Mouse (Mus musculus): ENCODE measurements around the gene Olfr160. TPM values are rescaled to one million over a fixed set of nuclear protein-coding genes. Genes with fewer than 3 reads are reported as not detected.

The Olfr160 gene
- polyA plus RNA-seq, 1 experiment from 2014 or later, result not detected

DNA sequence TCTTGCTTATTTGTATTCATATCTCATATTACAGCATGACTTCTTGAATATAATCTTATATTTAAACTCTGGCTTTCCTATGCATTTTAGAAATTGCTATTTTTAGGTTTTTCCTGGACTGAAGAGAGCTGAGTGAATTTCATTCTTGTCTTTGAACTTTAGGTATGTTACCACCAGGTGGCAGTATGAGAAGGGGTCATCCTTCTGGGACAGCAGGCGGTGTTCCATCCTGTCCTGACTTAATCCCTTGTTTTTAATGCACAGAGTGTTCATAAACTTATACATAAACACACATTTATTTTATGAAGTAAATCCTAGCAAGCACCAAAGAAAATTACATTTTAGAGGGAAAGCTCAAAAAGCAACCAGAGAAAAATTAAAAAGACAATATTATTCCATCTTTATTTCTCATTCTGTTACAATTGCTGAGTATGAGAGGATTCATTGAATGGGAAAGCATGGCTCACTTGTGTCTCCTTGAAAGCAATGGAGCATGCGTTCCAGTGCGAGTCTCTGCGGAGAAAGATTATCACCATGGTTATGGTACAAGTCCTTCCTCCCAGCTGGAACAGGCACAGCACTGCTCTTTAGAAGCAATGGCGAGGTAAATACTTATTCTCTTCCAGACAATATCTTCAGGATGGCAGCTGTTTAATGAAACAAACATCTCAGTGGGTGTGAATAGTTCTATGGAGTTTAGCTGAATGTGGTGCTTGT is 25.9 kb downstream of the Olfr160 start:
- DNase-seq (ENCODE audit: low spot score), result no peak
- 60% methylated on average over 5 of the region's 5 CpGs for WGBS
- no peak overlapping the region for H3K4me3 ChIP-seq (ENCODE audit: low read depth, low read length)
- no peaks in the 10 kb centered on the region for H3K4me1 ChIP-seq (replicated peaks; ENCODE audit: control insufficient read depth, insufficient read depth, low read length)
- no peaks in the 10 kb centered on the region for H3K27me3 ChIP-seq (replicated peaks; ENCODE audit: control insufficient read depth, insufficient read depth, low read length)
- no peaks in the 10 kb centered on the region for H3K9me3 ChIP-seq (ENCODE audit: control insufficient read depth, low read length)
- H3K4me2 ChIP-seq (ENCODE audit: low read length), result no peak overlapping the region
- ATAC-seq (replicated peaks; ENCODE audit: low FRiP score, low TSS enrichment, low read depth), result no peak
- no peaks in the 10 kb centered on the region for H3K36me3 ChIP-seq (ENCODE audit: control insufficient read depth, insufficient read depth, low read length)
- H3K27ac ChIP-seq (ENCODE audit: low read depth), result no peak overlapping the region
- H3K9ac ChIP-seq (ENCODE audit: low read length), result no peak overlapping the region

DNA sequence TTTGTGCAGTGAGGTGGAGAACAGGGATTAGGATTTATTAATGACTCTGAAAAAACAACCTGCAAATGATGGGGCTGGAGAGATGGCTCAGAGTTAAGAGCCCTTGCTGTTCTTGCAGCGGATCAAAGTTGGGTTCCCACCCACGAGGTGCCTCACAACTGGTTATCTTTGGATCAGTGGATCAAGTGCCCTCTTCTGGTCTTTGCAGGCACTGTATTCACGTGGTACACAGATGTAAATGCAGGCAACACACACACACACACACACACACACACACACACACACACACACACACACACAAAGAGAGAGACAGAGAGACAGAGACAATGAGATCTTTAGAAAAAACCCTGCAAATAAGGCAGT is 28.1 kb downstream of the Olfr160 start:
- 60% methylated on average over 3 of the region's 3 CpGs for WGBS
- H3K9me3 ChIP-seq (ENCODE audit: control insufficient read depth, low read length), result no peaks in the 10 kb centered on the region
- H3K27me3 ChIP-seq (replicated peaks; ENCODE audit: control insufficient read depth, insufficient read depth, low read length), result no peaks in the 10 kb centered on the region

GRCm38 (mm10) chr9:37687288-37687940 is 28.6 kb downstream of the Olfr160 start:
- ATAC-seq (replicated peaks; ENCODE audit: low FRiP score, low TSS enrichment, low read depth) (no peak), DNase-seq (ENCODE audit: low spot score) (no peak)
- no peaks in the 10 kb centered on the region for H3K9me3 ChIP-seq (ENCODE audit: control insufficient read depth, low read length)
- H3K9ac ChIP-seq (ENCODE audit: low read length), result no peak overlapping the region
- H3K27ac ChIP-seq (ENCODE audit: low read depth), result no peak overlapping the region
- H3K36me3 ChIP-seq (ENCODE audit: control insufficient read depth, insufficient read depth, low read length), result no peaks in the 10 kb centered on the region
- 81% methylated on average over 3 of the region's 3 CpGs for WGBS
- H3K27me3 ChIP-seq (replicated peaks; ENCODE audit: control insufficient read depth, insufficient read depth, low read length), result no peaks in the 10 kb centered on the region
- no peaks in the 10 kb centered on the region for H3K4me1 ChIP-seq (replicated peaks; ENCODE audit: control insufficient read depth, insufficient read depth, low read length)
- H3K4me2 ChIP-seq (ENCODE audit: low read length), result no peak overlapping the region
- no peak overlapping the region for H3K4me3 ChIP-seq (ENCODE audit: low read depth, low read length)

More for the DNA sequence above, 28.1 kb downstream of the Olfr160 start:
- H3K27ac ChIP-seq (ENCODE audit: low read depth), result no peak overlapping the region
- no peak for DNase-seq (ENCODE audit: low spot score)
- H3K4me2 ChIP-seq (ENCODE audit: low read length), result no peak overlapping the region
- no peaks in the 10 kb centered on the region for H3K4me1 ChIP-seq (replicated peaks; ENCODE audit: control insufficient read depth, insufficient read depth, low read length)
- no peaks in the 10 kb centered on the region for H3K36me3 ChIP-seq (ENCODE audit: control insufficient read depth, insufficient read depth, low read length)
- no peak overlapping the region for H3K9ac ChIP-seq (ENCODE audit: low read length)
- no peak overlapping the region for H3K4me3 ChIP-seq (ENCODE audit: low read depth, low read length)
- no peak for ATAC-seq (replicated peaks; ENCODE audit: low FRiP score, low TSS enrichment, low read depth)

DNA sequence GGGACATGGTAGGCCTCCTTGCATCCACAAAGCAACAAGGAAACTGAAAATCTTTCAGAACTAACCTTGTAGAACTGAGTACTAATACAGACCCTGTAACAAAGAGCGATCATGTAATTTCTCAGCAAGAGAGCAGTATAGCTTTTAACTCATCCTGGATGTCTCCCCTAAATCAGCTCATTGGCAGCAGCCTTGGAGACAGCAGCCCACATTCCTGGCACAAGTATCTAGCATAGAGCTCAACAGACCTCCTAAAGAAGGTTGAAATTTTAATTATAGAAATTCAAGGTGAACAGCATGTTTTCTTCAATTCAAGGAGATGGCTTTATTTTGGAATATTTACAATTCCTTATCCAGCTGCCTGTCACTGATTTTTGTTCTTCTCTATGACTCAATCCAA is 34.9 kb downstream of the Olfr160 start:
- Histone ChIP-seq H3K4me1 (replicated peaks; ENCODE audit: control insufficient read depth, insufficient read depth, low read length) (no peaks in the 10 kb centered on the region), H3K9ac (ENCODE audit: low read length) (no peak overlapping the region), H3K4me2 (ENCODE audit: low read length) (no peak overlapping the region), H3K9me3 (ENCODE audit: control insufficient read depth, low read length) (no peaks in the 10 kb centered on the region), H3K36me3 (ENCODE audit: control insufficient read depth, insufficient read depth, low read length) (no peaks in the 10 kb centered on the region), H3K27ac (ENCODE audit: low read depth) (no peak overlapping the region), H3K27me3 (replicated peaks; ENCODE audit: control insufficient read depth, insufficient read depth, low read length) (no peaks in the 10 kb centered on the region), H3K4me3 (ENCODE audit: low read depth, low read length) (no peak overlapping the region)
- no peak for DNase-seq (ENCODE audit: low spot score)
- no peak for ATAC-seq (replicated peaks; ENCODE audit: low FRiP score, low TSS enrichment, low read depth)
- 96% methylated on average over 1 of the region's 1 CpGs for WGBS

DNA sequence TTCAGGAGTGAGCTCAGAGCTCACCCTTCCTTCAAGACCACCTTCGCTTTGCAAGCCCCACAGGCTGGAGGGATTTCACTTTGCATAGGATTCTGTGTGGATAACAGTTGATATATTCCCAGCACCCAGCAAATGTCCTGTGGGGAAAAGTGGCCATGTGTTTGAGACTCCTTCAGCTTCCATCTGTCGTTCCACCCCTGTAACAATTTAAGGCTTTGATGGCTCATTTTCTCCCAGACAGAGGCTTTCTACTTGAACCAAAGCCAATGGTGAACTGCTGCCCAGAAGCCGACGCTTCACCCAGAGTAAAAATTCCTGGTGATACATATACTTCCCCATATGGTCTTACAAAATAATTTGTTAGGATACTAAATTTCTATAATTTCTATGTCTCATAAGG is 40.8 kb downstream of the Olfr160 start:
- H3K4me3 ChIP-seq (ENCODE audit: low read depth, low read length), result no peak overlapping the region
- no peak overlapping the region for H3K27ac ChIP-seq (ENCODE audit: low read depth)
- ATAC-seq (replicated peaks; ENCODE audit: low FRiP score, low TSS enrichment, low read depth) (no peak), DNase-seq (ENCODE audit: low spot score) (no peak)
- H3K27me3 ChIP-seq (replicated peaks; ENCODE audit: control insufficient read depth, insufficient read depth, low read length), result no peaks in the 10 kb centered on the region
- H3K36me3 ChIP-seq (ENCODE audit: control insufficient read depth, insufficient read depth, low read length), result no peaks in the 10 kb centered on the region
- H3K4me1 ChIP-seq (replicated peaks; ENCODE audit: control insufficient read depth, insufficient read depth, low read length), result no peaks in the 10 kb centered on the region
- WGBS, result 78% methylated on average over 4 of the region's 4 CpGs
- H3K9ac ChIP-seq (ENCODE audit: low read length), result no peak overlapping the region
- no peak overlapping the region for H3K4me2 ChIP-seq (ENCODE audit: low read length)
- H3K9me3 ChIP-seq (ENCODE audit: control insufficient read depth, low read length), result no peaks in the 10 kb centered on the region

DNA sequence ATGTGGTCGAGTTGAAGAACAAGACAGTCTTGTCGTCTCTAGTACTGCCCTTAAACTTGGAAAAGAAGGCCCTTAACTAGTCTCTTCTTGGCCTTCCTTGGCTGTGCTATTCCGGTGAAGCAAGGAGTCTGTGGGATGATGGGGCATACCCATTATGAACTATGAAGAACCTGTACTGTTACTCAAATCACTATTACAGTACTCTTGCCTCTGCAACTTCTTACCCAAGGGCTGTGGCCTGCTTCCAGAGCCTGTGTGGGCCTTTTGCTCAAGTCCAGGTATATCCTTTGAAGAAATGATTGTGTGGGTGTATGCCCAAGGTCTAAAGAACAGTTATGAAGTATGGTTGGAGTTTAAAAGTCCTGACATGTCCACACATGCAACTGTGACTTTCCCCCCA is 45.8 kb downstream of the Olfr160 start:
- H3K27me3 ChIP-seq (replicated peaks; ENCODE audit: control insufficient read depth, insufficient read depth, low read length), result no peaks in the 10 kb centered on the region
- DNase-seq (ENCODE audit: low spot score), result no peak
- no peaks in the 10 kb centered on the region for H3K9me3 ChIP-seq (ENCODE audit: control insufficient read depth, low read length)
- no peak overlapping the region for H3K9ac ChIP-seq (ENCODE audit: low read length)
- H3K4me3 ChIP-seq (ENCODE audit: low read depth, low read length), result no peak overlapping the region
- no peak overlapping the region for H3K4me2 ChIP-seq (ENCODE audit: low read length)
- H3K27ac ChIP-seq (ENCODE audit: low read depth), result no peak overlapping the region
- no peaks in the 10 kb centered on the region for H3K4me1 ChIP-seq (replicated peaks; ENCODE audit: control insufficient read depth, insufficient read depth, low read length)
- H3K36me3 ChIP-seq (ENCODE audit: control insufficient read depth, insufficient read depth, low read length), result no peaks in the 10 kb centered on the region
- no peak for ATAC-seq (replicated peaks; ENCODE audit: low FRiP score, low TSS enrichment, low read depth)
- WGBS, result 94% methylated on average over 3 of the region's 3 CpGs

DNA sequence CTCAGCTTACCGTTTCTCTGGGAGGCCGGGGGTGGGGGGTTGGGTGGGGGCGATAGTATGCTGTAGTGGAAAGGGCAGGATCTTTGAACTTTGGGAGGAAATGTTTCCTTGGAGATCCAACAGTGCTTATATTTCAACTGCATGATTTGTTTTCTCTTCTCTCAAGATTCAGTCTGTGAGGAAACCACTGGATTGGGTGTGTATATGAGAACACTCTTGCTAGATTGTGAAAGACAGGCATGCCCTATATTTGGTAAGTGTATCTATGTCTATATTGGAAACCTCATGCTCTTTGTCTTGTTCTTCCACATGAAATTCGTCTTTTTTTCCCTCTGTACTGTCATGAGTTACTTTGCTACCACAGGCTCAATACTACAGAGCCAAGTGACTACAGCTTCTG is 46.4 kb downstream of the Olfr160 start:
- ATAC-seq (replicated peaks; ENCODE audit: low FRiP score, low TSS enrichment, low read depth), result no peak
- no peak for DNase-seq (ENCODE audit: low spot score)
- WGBS, result 50% methylated on average over 4 of the region's 4 CpGs

GRCm38 (mm10) chr9:37669115-37669514 is 46.9 kb downstream of the Olfr160 start, which contains the start of gene Panx3:
Panx3 (minus strand) TSS chr9:37669235.
- Histone ChIP-seq H3K9me3 (ENCODE audit: control insufficient read depth, low read length) (no peaks in the 10 kb centered on the region), H3K9ac (ENCODE audit: low read length) (no peak within 1 kb of the TSS), H3K27ac (ENCODE audit: low read depth) (no peak within 1 kb of the TSS), H3K4me1 (replicated peaks; ENCODE audit: control insufficient read depth, insufficient read depth, low read length) (no peaks in the 10 kb centered on the region), H3K36me3 (ENCODE audit: control insufficient read depth, insufficient read depth, low read length) (no peaks in the 10 kb centered on the region), H3K27me3 (replicated peaks; ENCODE audit: control insufficient read depth, insufficient read depth, low read length) (no peaks in the 10 kb centered on the region), H3K4me2 (ENCODE audit: low read length) (no peak within 1 kb of the TSS), H3K4me3 (ENCODE audit: low read depth, low read length) (no peak within 1 kb of the TSS)
- WGBS, result 59% methylated on average over 6 of the region's 6 CpGs
- DNase-seq (ENCODE audit: low spot score), result no peak
- no peak for ATAC-seq (replicated peaks; ENCODE audit: low FRiP score, low TSS enrichment, low read depth)

More for the DNA sequence above, 46.4 kb downstream of the Olfr160 start:
- no peak overlapping the region for H3K4me2 ChIP-seq (ENCODE audit: low read length)
- no peak overlapping the region for H3K9ac ChIP-seq (ENCODE audit: low read length)
- no peak overlapping the region for H3K4me3 ChIP-seq (ENCODE audit: low read depth, low read length)
- H3K36me3 ChIP-seq (ENCODE audit: control insufficient read depth, insufficient read depth, low read length), result no peaks in the 10 kb centered on the region
- no peaks in the 10 kb centered on the region for H3K9me3 ChIP-seq (ENCODE audit: control insufficient read depth, low read length)
- no peaks in the 10 kb centered on the region for H3K4me1 ChIP-seq (replicated peaks; ENCODE audit: control insufficient read depth, insufficient read depth, low read length)
- no peaks in the 10 kb centered on the region for H3K27me3 ChIP-seq (replicated peaks; ENCODE audit: control insufficient read depth, insufficient read depth, low read length)
- H3K27ac ChIP-seq (ENCODE audit: low read depth), result no peak overlapping the region

- 66% methylated on average over 7 of the region's 7 CpGs for WGBS
- Histone ChIP-seq H3K36me3 (ENCODE audit: control insufficient read depth, insufficient read depth, low read length) (no peaks in the 10 kb centered on the region), H3K9ac (ENCODE audit: low read length) (no peak overlapping the region), H3K27ac (ENCODE audit: low read depth) (no peak overlapping the region), H3K27me3 (replicated peaks; ENCODE audit: control insufficient read depth, insufficient read depth, low read length) (no peaks in the 10 kb centered on the region), H3K9me3 (ENCODE audit: control insufficient read depth, low read length) (no peaks in the 10 kb centered on the region), H3K4me1 (replicated peaks; ENCODE audit: control insufficient read depth, insufficient read depth, low read length) (no peaks in the 10 kb centered on the region), H3K4me3 (ENCODE audit: low read depth, low read length) (no peak overlapping the region), H3K4me2 (ENCODE audit: low read length) (no peak overlapping the region)
- DNase-seq (ENCODE audit: low spot score) (no peak), ATAC-seq (replicated peaks; ENCODE audit: low FRiP score, low TSS enrichment, low read depth) (no peak)
Measured at GRCm38 (mm10) chr9:37666045-37666444, 50.0 kb downstream of the Olfr160 start.
